Mouse (Mus musculus) hindbrain, embryonic 13.5 days (tissue): ENCODE results near the gene Cxcl12. TPM values are rescaled to one million over a fixed set of nuclear protein-coding genes. Genes with fewer than 3 reads are reported as not detected.

ENCODE experiments used
- ATAC-seq: fragments of 200-750 bp; cut with Nextera tagmentation; 2 replicates; pipeline ENCODE4 v1.8.0; 2017; ENCODE audit warnings: moderate TSS enrichment; ENCODE audit not compliant: low FRiP score
- H3K27ac ChIP-seq: fragments of 300-500 bp; sonication (generic); 2 replicates; pipeline ENCODE4 v1.5.1; 2015; ENCODE audit warnings: inconsistent platforms, mild to moderate bottlenecking, moderate library complexity
- H3K27me3 ChIP-seq: fragments of 300-500 bp; sonication (generic); 2 replicates; pipeline ENCODE4 v1.6.1; 2015; ENCODE audit warnings: mild to moderate bottlenecking, inconsistent platforms
- H3K36me3 ChIP-seq: fragments of 300-500 bp; sonication (generic); 2 replicates; pipeline ENCODE4 v1.6.1; 2015; ENCODE audit warnings: mild to moderate bottlenecking, inconsistent platforms
- H3K4me1 ChIP-seq: fragments of 300-500 bp; sonication (generic); replicated peaks from 2 replicates; pipeline ENCODE4 v1.6.1; 2015; ENCODE audit warnings: inconsistent platforms
- H3K4me2 ChIP-seq: fragments of 300-500 bp; sonication (generic); 2 replicates; pipeline ENCODE4 v1.6.1; 2015; ENCODE audit warnings: inconsistent platforms, mild to moderate bottlenecking, moderate library complexity
- H3K4me3 ChIP-seq: fragments of 300-500 bp; sonication (generic); 2 replicates; pipeline ENCODE4 v1.5.1; 2015; ENCODE audit warnings: mild to moderate bottlenecking, inconsistent platforms
- H3K9ac ChIP-seq: fragments of 300-500 bp; sonication (generic); 2 replicates; pipeline ENCODE4 v1.6.1; 2015; ENCODE audit warnings: mild to moderate bottlenecking, inconsistent platforms
- H3K9me3 ChIP-seq: fragments of 300-500 bp; sonication (generic); 2 replicates; pipeline ENCODE4 v1.6.1; 2016; ENCODE audit warnings: inconsistent platforms
- WGBS: fragments of 180-500 bp; shearing (Covaris S2); methylation state at CpG from one replicate; pipeline ENCODE4 v1.1.7; 2015; 5-methylcytosine and 5-hydroxymethylcytosine counted together
- polyA plus RNA-seq: library from polyadenylated mRNA; unstranded; fragments of >200 nt; fragmentation: Nextera tagmentation; extraction: Ambion mirVana; gene quantifications from 2 replicates; pipeline ENCODE4 v1.2.1, GENCODE M21; 2015

Gene Cxcl12
- polyA plus RNA-seq, 1 experiment from 2014 or later, result 55.8 TPM

DNA sequence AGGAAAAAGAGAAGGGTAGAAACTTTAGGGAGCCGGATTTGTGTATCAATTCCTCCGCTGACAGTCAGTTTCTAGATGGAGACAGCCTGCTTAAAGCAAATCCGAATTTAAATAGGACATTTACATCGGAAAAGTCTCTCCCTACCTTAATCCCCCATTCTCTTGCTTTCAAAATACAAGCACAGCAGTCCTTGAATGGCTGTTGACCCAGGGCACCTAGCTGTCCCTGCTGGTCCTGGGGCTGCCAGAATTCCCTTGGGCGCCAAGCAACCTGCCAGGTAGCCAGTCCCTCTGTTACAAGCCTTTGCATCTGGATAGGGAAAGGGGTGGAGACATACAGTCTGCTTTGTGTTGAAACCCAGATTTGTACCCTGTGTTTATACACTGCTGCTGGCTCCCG lies 12.0 kb downstream of the Cxcl12 start:
- no peak for ATAC-seq
- Histone ChIP-seq H3K4me2 (no peak overlapping the region), H3K9me3 (no peaks in the 10 kb centered on the region), H3K27me3 (peaks cover 22% of the 10 kb centered on the region), H3K4me3 (no peak overlapping the region), H3K27ac (no peak overlapping the region), H3K9ac (no peak overlapping the region), H3K36me3 (no peaks in the 10 kb centered on the region), H3K4me1 (peaks cover 16% of the 10 kb centered on the region)
- WGBS, result 35% methylated on average over 6 of the region's 6 CpGs

GRCm38 (mm10) chr6:117185381-117185780 lies 17.0 kb downstream of the Cxcl12 start:
- Histone ChIP-seq H3K9ac (no peak overlapping the region), H3K36me3 (no peaks in the 10 kb centered on the region), H3K27ac (no peak overlapping the region), H3K4me1 (peaks cover 2% of the 10 kb centered on the region; the same call in 1 of the 2 replicates), H3K27me3 (peaks cover 3% of the 10 kb centered on the region; the same call in 1 of the 2 replicates), H3K4me3 (no peak overlapping the region), H3K4me2 (no peak overlapping the region), H3K9me3 (no peaks in the 10 kb centered on the region)
- 82% methylated on average over 4 of the region's 4 CpGs for WGBS
- ATAC-seq, result no peak

- no peak for ATAC-seq
These were observed 22.1 kb downstream of the Cxcl12 start for GRCm38 (mm10) chr6:117190453-117190852.

GRCm38 (mm10) chr6:117191741-117192140 lies 23.4 kb downstream of the Cxcl12 start:
- Histone ChIP-seq H3K4me1 (no peaks in the 10 kb centered on the region), H3K36me3 (no peaks in the 10 kb centered on the region), H3K4me2 (no peak overlapping the region), H3K27me3 (no peaks in the 10 kb centered on the region), H3K9ac (no peak overlapping the region), H3K9me3 (no peaks in the 10 kb centered on the region), H3K4me3 (no peak overlapping the region), H3K27ac (no peak overlapping the region)
- 87% methylated on average over 6 of the region's 6 CpGs for WGBS
- ATAC-seq, result no peak

More at GRCm38 (mm10) chr6:117190453-117190852, 22.1 kb downstream of the Cxcl12 start:
- H3K4me3 ChIP-seq, result no peak overlapping the region
- no peaks in the 10 kb centered on the region for H3K4me1 ChIP-seq
- 91% methylated on average over 3 of the region's 3 CpGs for WGBS
- no peaks in the 10 kb centered on the region for H3K27me3 ChIP-seq
- no peak overlapping the region for H3K9ac ChIP-seq
- no peak overlapping the region for H3K4me2 ChIP-seq
- H3K36me3 ChIP-seq, result no peaks in the 10 kb centered on the region
- H3K9me3 ChIP-seq, result no peaks in the 10 kb centered on the region
- H3K27ac ChIP-seq, result no peak overlapping the region

DNA sequence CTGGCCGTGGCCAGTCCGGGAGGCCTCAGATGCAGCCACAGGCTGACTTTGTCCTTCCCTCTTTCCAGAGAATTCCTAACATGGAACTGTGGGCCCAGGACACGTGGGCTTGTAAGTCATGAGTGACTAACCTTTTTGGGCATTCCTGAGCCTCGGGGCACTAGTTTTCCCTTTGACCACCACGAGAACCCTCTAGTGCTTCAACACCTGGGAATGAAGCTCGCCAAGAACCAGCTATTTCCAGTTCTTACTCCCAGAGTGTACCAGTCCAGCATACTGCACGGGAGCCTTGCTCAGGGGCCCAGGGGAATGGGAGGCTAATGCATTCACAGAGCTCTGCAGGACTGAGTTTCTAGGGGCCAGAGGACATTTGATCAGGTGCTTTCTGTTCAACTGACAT lies 24.3 kb downstream of the Cxcl12 start:
- no peak for ATAC-seq

DNA sequence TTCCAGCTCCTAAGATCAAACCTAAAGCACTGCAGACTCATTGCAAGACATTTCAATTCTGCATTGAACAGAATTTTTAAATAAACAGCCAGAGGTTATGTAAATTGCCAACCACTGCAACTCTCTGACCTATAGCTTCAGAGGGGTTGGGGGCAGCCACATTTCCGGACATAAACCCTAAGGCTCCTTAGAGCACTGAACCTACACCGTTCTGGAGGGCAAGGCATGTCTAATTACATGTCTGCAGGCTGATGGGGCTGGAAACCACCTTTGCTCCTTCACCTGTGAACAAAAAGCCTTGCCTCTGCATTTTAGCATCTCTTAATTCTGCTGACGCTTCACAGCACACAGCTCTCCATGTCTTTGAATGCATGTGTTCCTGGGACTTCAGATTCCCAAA lies 26.9 kb downstream of the Cxcl12 start:
- H3K4me2 ChIP-seq, result no peak overlapping the region
- no peak overlapping the region for H3K4me3 ChIP-seq
- ATAC-seq, result no peak
- H3K27me3 ChIP-seq, result no peaks in the 10 kb centered on the region
- no peak overlapping the region for H3K27ac ChIP-seq
- no peaks in the 10 kb centered on the region for H3K9me3 ChIP-seq
- H3K36me3 ChIP-seq, result no peaks in the 10 kb centered on the region
- WGBS, result 86% methylated on average over 3 of the region's 3 CpGs
- no peak overlapping the region for H3K9ac ChIP-seq
- no peaks in the 10 kb centered on the region for H3K4me1 ChIP-seq

More for the DNA sequence above, 24.3 kb downstream of the Cxcl12 start:
- Histone ChIP-seq H3K27ac (no peak overlapping the region), H3K4me3 (no peak overlapping the region), H3K4me1 (no peaks in the 10 kb centered on the region), H3K9me3 (no peaks in the 10 kb centered on the region), H3K4me2 (no peak overlapping the region), H3K36me3 (no peaks in the 10 kb centered on the region), H3K27me3 (no peaks in the 10 kb centered on the region), H3K9ac (no peak overlapping the region)
- WGBS, result 84% methylated on average over 7 of the region's 7 CpGs

- H3K36me3 ChIP-seq, result no peaks in the 10 kb centered on the region
- H3K4me2 ChIP-seq, result no peak overlapping the region
- H3K9ac ChIP-seq, result no peak overlapping the region
- H3K4me1 ChIP-seq, result no peaks in the 10 kb centered on the region
- no peaks in the 10 kb centered on the region for H3K9me3 ChIP-seq
- 83% methylated on average over 4 of the region's 4 CpGs for WGBS
- no peaks in the 10 kb centered on the region for H3K27me3 ChIP-seq
- H3K27ac ChIP-seq, result no peak overlapping the region
- no peak overlapping the region for H3K4me3 ChIP-seq
- no peak for ATAC-seq
These were observed 30.5 kb downstream of the Cxcl12 start for GRCm38 (mm10) chr6:117198871-117199270.

DNA sequence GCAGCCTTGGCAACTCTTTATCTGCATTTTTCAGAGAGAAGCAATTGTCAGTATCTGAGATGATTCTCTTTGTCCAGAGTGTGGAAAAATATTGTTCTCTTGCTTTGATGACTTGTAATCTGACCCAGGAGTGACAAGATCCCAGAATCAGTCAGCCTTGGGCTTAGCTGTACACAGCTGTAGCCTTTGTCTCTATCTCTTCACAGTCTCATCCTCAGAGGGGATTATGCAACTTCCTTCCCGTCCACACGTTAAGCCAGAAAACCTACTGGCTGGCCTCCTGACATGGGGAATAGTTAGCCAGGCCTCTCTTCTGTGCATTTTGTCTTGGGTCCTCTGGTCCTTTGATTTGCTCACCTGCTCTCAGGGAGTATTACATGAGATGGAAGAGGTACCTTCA lies 31.4 kb downstream of the Cxcl12 start:
- Histone ChIP-seq H3K27me3 (no peaks in the 10 kb centered on the region), H3K4me3 (no peak overlapping the region), H3K27ac (no peak overlapping the region), H3K9me3 (no peaks in the 10 kb centered on the region), H3K9ac (no peak overlapping the region), H3K4me2 (no peak overlapping the region), H3K36me3 (no peaks in the 10 kb centered on the region), H3K4me1 (no peaks in the 10 kb centered on the region)
- WGBS, result 68% methylated on average over 2 of the region's 2 CpGs
- no peak for ATAC-seq

DNA sequence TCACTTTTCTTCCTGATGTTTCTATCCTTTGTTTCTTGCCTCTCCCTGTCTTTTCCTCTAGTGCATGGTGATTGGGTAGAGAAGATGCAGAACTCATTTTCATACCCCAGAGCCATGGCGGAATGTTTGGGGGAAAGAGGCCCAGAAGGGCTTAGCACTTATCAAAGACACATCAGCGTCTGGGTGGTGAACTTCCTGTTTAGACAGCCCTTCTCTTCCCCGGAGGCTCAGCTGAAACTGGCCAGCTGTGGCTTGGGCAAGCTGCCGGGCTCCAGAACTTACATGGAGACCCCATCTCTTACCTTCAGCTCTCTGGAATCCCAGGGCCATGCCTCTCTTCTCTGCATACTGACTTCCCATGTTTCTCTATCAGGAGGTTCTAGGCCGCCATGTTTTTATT lies 32.6 kb downstream of the Cxcl12 start:
- no peak overlapping the region for H3K4me2 ChIP-seq
- no peaks in the 10 kb centered on the region for H3K4me1 ChIP-seq
- no peaks in the 10 kb centered on the region for H3K9me3 ChIP-seq
- no peak for ATAC-seq
- H3K36me3 ChIP-seq, result no peaks in the 10 kb centered on the region
- no peak overlapping the region for H3K4me3 ChIP-seq
- 84% methylated on average over 5 of the region's 5 CpGs for WGBS
- H3K27ac ChIP-seq, result no peak overlapping the region
- no peak overlapping the region for H3K9ac ChIP-seq
- no peaks in the 10 kb centered on the region for H3K27me3 ChIP-seq

DNA sequence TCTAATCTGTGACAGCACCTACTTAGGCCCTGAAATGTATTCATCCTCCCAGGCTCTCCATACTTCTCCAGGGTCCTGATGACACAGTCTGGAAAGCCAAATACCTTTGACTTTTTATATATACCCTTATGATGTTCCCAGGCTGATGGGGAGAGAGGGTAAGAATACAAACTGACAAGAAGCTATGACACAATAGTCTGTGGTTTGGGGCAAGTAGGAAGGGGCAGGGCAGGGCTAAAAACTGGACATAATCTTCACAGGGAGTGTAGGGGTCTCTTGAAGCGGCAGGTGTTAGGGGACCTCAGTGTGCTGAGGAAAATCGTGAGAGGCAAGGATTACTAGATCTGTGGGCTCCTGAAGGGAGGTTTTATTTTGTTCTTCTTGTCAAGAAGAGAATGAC lies 33.1 kb downstream of the Cxcl12 start:
- Histone ChIP-seq H3K9me3 (no peaks in the 10 kb centered on the region), H3K27ac (no peak overlapping the region), H3K9ac (no peak overlapping the region), H3K4me1 (no peaks in the 10 kb centered on the region), H3K27me3 (no peaks in the 10 kb centered on the region), H3K4me2 (no peak overlapping the region), H3K36me3 (no peaks in the 10 kb centered on the region), H3K4me3 (no peak overlapping the region)
- no peak for ATAC-seq
- 89% methylated on average over 2 of the region's 2 CpGs for WGBS

DNA sequence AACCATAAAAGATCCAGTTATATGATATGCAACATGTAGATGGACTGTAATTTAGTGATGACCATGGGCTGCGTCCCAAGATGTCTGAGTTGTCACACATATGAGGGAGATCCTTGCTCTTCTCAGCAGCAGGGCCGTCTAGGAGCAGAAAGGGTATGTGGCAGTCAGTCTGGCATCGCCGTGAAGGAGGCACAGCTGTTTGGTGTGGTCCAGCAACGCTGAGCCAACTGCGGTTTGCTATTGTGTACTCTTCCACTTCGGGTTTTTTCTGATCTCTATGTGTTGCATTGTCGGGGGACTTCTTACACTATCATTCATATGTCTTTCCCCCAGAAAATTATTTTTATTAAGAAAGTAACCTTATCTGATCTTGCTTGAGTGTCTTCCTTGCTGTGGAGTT lies 33.5 kb downstream of the Cxcl12 start:
- Histone ChIP-seq H3K4me2 (no peak overlapping the region), H3K36me3 (no peaks in the 10 kb centered on the region), H3K4me3 (no peak overlapping the region), H3K4me1 (no peaks in the 10 kb centered on the region), H3K27ac (no peak overlapping the region), H3K9me3 (no peaks in the 10 kb centered on the region), H3K27me3 (no peaks in the 10 kb centered on the region), H3K9ac (no peak overlapping the region)
- 92% methylated on average over 8 of the region's 8 CpGs for WGBS
- no peak for ATAC-seq

- Histone ChIP-seq H3K4me2 (no peak overlapping the region), H3K9ac (no peak overlapping the region), H3K4me1 (no peaks in the 10 kb centered on the region), H3K36me3 (no peaks in the 10 kb centered on the region), H3K9me3 (no peaks in the 10 kb centered on the region), H3K4me3 (no peak overlapping the region), H3K27me3 (no peaks in the 10 kb centered on the region), H3K27ac (no peak overlapping the region)
- ATAC-seq, result no peak
- WGBS, result 91% methylated on average over 2 of the region's 2 CpGs
These were observed 34.6 kb downstream of the Cxcl12 start for GRCm38 (mm10) chr6:117202856-117203400.

DNA sequence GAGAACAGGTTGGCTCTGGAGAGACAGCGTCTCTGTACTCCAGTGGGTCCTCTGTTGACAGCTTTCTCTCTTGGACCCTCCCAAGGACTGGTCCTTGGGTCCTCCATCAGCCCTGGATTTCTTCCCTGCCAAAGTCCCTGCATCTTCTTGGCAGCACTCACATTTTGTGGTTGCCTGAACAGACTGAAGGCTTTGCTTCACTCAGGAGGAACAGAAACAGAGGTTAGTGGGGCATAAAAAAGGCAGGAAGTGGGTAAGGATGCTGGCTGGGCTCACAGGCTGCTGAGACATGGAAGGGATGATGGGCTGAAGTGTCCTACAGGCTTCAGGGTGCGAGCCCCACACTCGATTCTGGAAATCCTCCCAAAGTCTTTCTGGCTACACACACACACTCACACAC lies 35.8 kb downstream of the Cxcl12 start:
- 96% methylated on average over 3 of the region's 3 CpGs for WGBS
- no peak overlapping the region for H3K4me3 ChIP-seq
- no peaks in the 10 kb centered on the region for H3K27me3 ChIP-seq
- H3K27ac ChIP-seq, result no peak overlapping the region
- H3K9ac ChIP-seq, result no peak overlapping the region
- ATAC-seq, result no peak
- no peaks in the 10 kb centered on the region for H3K9me3 ChIP-seq
- H3K4me1 ChIP-seq, result no peaks in the 10 kb centered on the region
- H3K36me3 ChIP-seq, result no peaks in the 10 kb centered on the region
- H3K4me2 ChIP-seq, result no peak overlapping the region
